Mouse (Mus musculus): Measurements from ENCODE around the gene Sh3bgr.

The Sh3bgr gene

DNA sequence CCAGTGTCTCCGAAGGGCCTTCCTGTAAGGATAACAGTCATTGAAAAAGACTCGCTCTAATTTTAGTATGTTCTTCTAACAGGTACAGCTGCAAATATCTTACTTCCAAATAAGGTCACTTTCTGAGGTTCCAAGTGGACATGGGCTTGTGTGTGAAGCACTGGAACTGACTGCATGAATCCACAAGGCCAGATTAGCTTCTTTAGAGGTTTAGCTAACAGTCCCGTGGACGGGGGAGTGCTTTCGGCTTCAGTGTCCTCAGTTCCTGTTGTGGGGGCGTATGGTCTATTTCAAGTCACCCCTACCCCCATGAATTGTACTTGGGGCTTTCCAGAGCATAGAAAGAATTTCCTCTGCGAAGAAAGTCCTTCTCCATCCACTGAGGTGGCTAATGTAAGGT is 10.6 kb downstream of the Sh3bgr start:
- DNase-seq (ENCODE audit: low read depth, low spot score): no peak

DNA sequence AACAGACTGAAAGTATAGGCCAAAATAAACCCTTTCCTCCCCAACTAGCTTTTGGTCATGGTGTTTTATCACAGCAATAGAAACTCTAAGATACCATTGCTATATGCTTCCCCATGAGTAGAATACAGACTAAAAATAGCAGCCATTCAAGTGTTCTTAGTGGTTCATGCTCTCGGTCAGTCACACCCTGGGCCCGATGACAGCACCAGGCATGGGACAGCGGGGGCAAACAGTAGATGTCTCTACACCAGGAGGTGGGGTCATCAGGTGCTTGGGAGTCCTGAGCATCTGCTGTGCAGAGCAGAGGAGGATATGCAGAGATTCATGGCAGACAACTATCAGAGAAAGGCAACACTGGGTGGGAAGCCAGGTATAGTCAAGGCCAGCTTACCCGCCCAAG is 12.8 kb downstream of the Sh3bgr start:
- DNase-seq (ENCODE audit: low read depth, low spot score): no peak

DNA sequence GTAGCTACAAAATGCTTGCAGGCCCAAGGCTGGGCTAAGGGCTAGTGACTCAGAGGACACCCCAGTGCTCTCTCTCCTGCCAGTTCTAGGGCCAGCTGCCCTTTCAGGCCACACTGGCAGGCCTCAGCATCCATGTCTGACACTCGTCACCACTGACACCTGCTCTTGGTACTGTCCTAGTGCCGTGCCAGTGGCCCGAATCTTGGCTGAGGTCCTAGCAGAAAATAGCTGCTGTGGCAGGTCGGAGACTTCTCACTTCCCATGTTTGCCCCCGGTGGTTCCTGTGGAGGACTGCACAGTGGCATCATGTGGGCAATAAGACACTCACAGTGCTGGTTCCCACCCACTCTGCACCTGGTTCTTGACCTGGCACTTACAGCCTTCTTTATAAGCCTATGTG is 21.2 kb downstream of the Sh3bgr start:
- DNase-seq (ENCODE audit: low read depth, low spot score): no peak

DNA sequence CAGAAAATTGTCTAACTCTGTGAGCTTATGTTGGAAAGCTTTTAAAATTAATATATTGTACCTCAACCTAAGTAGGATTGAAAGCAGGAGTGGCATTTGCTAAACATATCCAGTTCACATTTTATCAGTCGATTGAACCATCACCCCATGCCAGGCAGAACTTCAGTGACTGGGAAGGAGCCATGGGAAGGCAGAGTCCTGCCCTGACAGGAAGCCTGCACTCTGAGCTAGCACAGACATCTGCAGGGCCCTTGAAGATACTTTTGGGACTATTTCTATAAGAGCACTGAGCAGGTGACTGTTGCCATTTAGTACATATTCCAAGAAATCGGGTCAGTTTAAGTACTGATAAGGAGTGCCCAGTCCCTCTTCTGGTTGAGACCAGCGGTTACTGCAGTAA is 21.7 kb downstream of the Sh3bgr start:
- DNase-seq (ENCODE audit: low read depth, low spot score): no peak

DNA sequence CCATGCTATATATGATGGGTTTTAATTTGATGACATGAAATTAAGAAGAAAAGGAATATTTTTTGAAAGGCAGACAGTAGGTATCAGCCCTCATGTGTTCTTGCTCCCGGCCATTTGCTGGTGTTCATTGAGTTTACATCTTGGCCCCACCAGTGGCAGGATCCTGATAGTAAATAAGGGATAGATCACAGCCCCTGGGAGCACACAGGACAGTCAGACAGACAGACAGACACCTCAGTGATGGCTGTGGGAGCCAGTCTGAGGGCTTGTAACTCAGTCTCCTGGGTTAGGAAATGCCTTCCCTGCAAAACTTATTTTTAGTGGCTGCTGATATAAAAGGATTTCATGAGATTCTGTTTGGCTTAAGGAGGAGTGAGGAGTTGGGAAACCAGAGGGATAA is 22.2 kb downstream of the Sh3bgr start:
- no peak for DNase-seq (ENCODE audit: low read depth, low spot score)

DNA sequence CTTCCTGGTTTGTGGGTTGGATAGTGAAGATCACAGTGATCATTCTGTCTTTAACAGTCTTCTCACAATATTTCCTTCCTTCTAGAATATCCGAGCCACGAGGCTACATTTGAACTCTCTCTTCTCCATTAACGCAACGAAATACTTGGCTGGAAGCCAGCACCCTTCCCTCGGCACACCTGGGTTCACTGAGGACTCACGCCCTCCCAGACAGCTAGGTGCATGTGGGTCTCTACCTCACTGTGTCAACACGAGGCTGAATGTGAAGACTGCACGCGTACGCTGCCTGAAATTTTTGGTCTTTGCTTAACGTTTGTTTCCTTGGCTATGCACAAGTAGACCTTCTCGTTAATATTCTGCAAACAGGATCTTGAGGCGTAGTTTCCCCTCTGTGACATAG is 28.2 kb downstream of the Sh3bgr start:
- DNase-seq (ENCODE audit: low read depth, low spot score): no peak

DNA sequence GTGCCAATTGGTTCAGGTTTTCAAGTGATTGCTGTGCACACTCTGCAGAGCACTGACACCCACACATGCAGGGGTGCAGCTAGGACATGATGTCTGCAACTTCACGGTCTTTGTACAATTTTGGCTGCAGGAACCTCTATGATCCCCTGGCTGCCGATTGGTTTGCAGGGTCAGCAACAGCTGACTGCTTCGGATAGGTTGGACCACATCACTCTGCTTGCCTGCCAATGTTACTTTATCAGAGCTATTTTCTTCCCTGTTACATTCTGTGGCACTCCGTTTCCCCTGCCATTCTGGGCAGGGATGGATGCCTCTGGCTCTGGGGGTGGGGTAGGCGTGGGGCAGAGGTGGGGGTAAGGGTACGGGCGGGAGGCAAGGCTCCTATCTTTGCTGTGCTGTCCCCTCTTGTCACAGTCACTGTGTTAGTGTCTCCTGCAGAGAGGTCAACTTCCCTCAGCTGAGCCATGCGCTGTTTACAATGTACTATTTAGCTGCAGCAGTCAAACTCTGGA is 28.9 kb downstream of the Sh3bgr start:
- DNase-seq (ENCODE audit: low read depth, low spot score): no peak

DNA sequence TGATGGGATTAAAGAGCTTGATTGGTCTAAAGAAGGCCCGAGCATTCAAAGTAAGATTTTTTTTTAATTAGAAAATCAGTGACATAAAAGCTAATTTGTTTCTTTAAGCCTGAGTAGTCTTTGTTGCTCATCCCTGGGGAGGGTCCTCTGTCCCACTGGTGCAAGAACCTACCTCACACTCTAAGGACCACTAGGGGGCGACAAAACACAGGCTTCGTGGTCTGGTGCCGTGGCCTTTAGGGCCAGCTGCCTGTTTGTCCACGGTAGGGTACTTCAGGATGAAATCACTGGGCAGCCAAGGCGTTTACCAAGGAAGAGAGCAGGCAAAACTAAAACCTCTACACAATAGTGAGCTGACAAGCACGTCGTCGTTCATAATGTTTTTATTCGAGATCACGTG is 30.2 kb downstream of the Sh3bgr start:
- DNase-seq (ENCODE audit: low read depth, low spot score): peak; percentile 72

DNA sequence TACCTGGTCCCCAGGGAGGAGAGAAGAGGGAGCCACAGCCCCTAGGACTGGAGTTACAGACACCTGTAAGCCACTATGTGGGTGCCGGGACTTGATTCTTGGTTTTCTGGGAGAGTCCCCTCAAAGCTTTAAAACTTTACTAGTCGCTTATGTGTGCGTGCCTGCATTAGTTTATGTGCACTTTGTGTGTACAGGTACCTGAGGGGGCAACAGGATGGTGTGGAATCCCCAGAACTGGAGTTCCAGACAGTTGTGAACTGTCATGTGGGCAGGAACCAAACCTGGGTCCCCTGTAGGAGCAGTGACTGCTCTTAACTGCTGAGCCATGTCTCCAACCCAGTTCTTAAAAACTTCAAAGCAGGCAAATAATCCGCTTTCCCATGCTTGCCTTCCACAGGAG is 31.0 kb downstream of the Sh3bgr start:
- DNase-seq (ENCODE audit: low read depth, low spot score): no peak

DNA sequence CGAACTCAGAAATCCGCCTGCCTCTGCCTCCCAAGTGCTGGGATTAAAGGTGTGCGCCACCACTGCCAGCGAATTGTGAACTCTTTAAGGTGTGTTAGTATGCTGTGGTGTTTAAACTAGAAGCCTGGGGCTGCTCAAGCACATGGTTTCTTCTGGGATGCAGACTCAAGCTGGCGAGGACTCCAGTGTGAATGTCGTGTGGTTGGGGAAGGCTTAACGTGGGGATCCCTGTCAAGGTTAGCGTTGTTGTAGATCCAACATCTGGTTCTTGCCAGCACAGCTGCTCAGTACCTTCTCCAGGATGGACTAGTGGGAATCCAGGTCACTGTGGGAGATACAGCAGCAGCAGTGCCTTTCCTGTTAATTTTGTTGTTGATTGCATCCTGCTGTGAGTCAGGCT is 31.7 kb downstream of the Sh3bgr start:
- DNase-seq (ENCODE audit: low read depth, low spot score): no peak

DNA sequence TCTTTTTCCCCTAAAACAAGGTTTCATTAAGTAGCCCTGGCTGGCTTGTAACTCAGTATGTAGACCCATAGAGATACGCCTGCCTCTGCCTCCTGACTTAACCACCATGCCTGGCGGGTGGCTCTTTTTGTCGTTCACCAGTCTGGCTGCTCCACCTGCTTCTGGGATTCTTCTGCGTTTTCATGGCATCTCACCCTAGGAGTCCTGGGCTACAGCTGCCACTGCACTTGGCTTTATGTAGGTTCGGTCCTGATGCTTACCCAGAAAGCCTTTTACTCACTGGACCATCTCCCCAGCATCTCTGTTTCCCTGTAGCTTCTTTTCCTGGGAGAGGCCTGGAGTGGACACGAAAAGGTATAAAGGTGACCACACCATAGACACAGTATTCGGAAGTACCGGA is 33.7 kb downstream of the Sh3bgr start:
- DNase-seq (ENCODE audit: low read depth, low spot score): no peak

DNA sequence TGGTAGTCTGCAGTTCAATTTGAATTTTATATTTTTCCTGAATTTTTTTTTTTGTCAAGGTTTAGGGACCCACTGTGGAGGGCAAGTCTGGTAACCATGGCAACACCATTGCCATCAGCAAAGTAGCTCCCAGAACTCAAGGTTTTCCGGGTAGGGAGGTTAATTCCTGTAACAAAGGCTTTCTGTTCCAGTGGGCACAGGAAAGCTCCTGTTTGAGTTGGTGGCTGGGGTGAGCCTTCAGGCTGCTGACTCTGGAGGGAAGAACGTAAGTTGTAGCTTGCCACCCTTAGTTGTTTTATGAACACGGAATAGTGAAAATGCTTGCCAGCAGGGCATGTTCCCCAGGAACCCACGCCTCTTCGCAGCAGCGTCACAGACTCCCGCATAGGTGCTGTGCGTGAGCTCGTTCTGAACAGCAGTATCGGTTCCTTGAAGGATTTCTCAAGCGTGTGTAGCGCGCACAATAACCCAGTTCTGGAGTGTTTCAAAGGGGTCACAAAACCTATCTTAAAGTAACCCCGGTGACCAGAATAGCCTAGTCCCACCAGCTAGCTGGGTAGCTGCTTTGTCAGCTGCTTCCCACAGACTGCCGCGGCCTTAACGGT is 35.2 kb downstream of the Sh3bgr start, which contains the start of gene B3galt5:
B3galt5 (plus strand) TSS at position 436 of the 605 bp plus-strand sequence.
- DNase-seq (ENCODE audit: low read depth, low spot score): no peak

DNA sequence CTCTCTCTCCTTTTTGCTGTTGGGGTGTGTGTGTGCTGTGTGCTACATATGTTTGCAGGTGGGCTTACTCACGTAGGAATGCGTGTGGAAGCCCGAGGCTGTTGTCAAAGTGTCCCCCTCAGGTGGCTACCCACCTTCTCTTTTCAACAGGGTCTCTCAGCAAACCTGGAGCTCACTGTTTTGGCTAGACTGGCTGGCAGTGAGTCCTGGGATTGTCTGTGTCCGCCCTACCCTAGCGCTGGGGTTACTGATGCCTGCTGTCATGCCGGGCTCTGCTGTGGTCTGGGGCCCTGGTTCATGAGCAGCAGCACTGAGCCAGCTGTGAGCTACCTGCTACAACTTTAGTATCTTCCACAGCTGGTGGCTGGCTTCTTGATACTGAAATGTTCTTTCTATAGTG is 44.2 kb downstream of the Sh3bgr start:
- no peak for DNase-seq (ENCODE audit: low read depth, low spot score)

DNA sequence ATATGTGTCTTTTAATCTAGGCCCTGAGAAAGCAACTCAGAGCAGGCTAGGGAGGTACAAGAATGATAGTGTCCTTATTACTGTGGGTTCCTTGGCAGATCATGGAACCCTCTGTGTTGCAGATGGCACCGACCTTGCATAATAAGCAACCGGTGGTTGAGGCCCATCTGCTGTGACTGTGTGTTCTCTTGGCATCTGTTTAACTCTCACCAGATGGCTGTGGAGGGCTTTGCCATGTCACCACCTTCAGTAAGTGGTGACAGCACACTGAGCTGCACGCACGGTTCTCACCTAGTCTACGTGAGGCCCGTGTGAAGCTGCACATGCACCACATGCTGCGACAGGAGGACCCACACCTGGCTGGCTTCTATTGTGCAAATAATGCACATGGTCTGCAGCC is 49.4 kb downstream of the Sh3bgr start:
- DNase-seq (ENCODE audit: low read depth, low spot score): no peak

DNA sequence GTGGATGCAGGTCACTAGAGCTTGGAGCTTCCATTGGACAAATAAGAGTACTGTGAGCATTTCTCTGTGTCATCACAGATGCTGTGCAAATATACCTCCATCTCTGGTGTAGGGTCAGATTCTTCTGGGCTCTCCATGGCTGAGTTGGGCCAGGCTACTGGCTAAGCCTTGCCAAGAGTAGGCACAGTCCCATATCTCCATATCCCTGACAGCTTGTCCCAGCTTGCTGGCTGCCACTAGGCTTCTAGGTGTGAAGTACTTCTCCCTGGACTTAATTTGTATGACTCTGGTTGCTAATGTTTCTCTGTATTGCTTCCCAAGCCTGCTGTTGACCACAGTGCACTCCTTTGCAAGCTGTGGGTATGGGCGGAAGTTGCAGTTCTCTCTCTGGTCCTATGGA is 51.9 kb downstream of the Sh3bgr start:
- DNase-seq (ENCODE audit: low read depth, low spot score): no peak

DNA sequence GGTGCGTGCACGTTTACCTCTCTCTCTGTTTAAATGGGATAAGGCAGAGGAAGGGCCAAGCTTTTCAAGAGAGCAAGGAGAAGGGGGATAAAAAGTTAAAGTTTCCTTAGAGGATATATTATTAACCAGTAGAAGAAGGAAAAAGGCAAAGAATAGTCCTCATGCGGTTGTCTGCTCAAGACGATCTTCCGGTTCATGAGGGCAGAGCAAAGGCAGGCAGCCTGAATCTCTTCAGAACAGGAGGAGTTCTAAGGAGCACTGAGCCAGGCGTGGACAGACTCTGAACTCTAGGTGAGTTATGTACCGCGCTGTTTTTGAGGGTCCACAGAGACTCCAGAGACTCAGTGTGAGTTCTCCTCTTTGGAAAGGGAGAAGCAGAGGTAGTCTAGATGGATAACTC is 58.2 kb downstream of the Sh3bgr start:
- DNase-seq (ENCODE audit: low read depth, low spot score): no peak

DNA sequence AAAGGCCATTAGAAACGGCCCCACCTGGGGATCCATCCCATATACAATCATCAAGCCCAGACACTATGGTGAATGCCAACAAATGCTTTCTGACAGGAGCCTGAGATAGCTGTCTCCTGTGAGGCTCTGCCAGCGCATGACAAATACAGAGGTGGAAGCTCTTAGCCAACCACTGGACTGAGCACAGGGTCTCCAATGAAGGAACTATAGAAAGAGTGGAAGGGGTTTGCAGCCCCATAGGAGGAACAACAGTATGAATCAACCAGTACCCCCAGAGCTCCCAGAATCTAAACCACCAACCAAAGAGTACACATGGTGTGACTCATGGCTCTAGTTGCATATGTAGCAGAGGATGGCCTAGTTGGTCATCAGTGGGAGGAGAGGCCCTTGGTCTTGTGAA is 71.5 kb downstream of the Sh3bgr start:
- no peak for DNase-seq (ENCODE audit: low read depth, low spot score)

DNA sequence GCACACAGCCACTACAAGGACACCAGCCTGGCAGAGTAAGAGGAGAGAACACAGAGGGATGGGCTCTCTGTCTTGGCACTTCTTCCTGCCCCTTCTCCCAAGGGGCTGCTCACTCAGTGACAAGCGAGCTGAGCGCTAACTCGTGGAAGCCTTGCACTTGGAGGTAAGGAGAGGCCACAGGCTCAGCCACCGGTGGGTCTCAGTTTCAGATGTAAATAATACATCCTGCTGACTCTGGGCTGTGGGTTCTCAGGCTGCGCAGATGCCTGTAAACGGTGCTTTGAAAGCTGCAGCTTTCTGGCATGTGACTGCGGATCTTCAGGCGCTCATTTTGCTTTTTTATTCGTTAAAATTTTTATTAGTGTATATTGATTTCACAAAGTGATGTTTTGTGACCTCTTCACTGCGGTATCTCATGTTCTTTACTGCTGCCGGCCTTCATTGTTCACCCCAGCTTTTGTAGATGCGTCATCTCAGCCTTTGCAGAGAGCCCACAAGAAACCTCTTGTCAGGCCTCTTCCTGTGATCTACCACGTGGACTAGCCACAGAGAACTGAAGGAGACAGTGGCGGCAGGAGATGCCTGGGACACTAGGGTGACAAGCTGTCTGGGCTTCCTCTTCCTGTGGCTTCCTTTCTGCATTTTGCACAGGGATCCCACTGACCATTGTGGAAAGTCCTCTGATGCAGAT is 72.8 kb downstream of the Sh3bgr start:
- DNase-seq (ENCODE audit: low read depth, low spot score): no peak

DNA sequence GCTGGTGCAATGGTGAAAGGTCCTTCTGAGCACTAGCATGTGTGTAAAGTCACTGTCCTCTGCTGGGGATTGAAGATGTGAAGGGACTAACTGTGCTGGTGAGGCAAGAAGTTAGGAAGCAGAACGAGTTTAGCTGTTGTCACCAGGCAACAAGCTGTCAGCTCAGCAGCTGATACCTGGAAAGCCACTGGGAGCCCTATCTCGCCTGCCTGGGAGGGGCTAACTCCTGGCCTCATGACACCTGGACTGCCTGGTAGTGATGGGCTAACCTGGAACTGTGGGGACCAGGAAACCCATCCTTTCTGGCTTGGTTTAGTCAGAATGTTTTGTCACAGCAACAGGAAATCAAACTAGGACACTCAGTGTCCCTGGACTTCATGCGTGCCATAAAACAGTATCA is 76.3 kb downstream of the Sh3bgr start:
- no peak for DNase-seq (ENCODE audit: low read depth, low spot score)

Measured in embryo, embryonic 11.5 days (tissue).